Mouse (Mus musculus): ENCODE results near the gene Ttll9. TPM values are rescaled to one million over a fixed set of nuclear protein-coding genes. Genes with fewer than 3 reads are reported as not detected.

Gene Ttll9
- total RNA-seq (2021), result under 1 TPM; 0.30 to 0.50 TPM
- long read RNA-seq, experiment 1, partial matches to known transcripts, result 1 of 2 reads
- long read RNA-seq, experiment 1, other reads (novel, unspliced or antisense), result 1 of 2 reads
- long read RNA-seq, experiment 2, result 0 reads

- DNase-seq, result peak; percentile 81
Measured at GRCm38 (mm10) chr2:152962091-152962793, at the start of gene Ttll9. TSS of gene Ttll9 (plus strand) at chr2:152962485.

- DNase-seq, result no peak
Measured at GRCm38 (mm10) chr2:152913471-152913870, 48.8 kb upstream of the Ttll9 start.

- DNase-seq, result peak; percentile 89 to 93
Measured at GRCm38 (mm10) chr2:152914310-152915120, 47.8 kb upstream of the Ttll9 start.

GRCm38 (mm10) chr2:152915453-152915852 lies 46.8 kb upstream of the Ttll9 start:
- DNase-seq, result no peak

- no peak for DNase-seq
Measured at GRCm38 (mm10) chr2:152916111-152916510, 46.2 kb upstream of the Ttll9 start.

- DNase-seq, result no peak
Measured at GRCm38 (mm10) chr2:152917671-152918070, 44.6 kb upstream of the Ttll9 start.

- no peak for DNase-seq
Measured at GRCm38 (mm10) chr2:152922376-152922775, 39.9 kb upstream of the Ttll9 start.

GRCm38 (mm10) chr2:152923621-152924020 lies 38.7 kb upstream of the Ttll9 start:
- no peak for DNase-seq

GRCm38 (mm10) chr2:152924128-152924527 lies 38.2 kb upstream of the Ttll9 start:
- peak in 1 of 2 experiments; percentile 45 for DNase-seq

- no peak for DNase-seq
Measured at GRCm38 (mm10) chr2:152924543-152924942, 37.7 kb upstream of the Ttll9 start.

- peak; percentile 83 to 90 for DNase-seq
Measured at GRCm38 (mm10) chr2:152925189-152925872, 37.0 kb upstream of the Ttll9 start.

- DNase-seq, result no peak
Measured at GRCm38 (mm10) chr2:152926896-152927295, 35.4 kb upstream of the Ttll9 start.

- DNase-seq, result peak; percentile 56 to 67
Measured at GRCm38 (mm10) chr2:152927371-152927770, 34.9 kb upstream of the Ttll9 start.

- no peak for DNase-seq
Measured at GRCm38 (mm10) chr2:152928219-152928987, 33.9 kb upstream of the Ttll9 start.

GRCm38 (mm10) chr2:152928988-152929370 lies 33.3 kb upstream of the Ttll9 start:
- no peak for DNase-seq

GRCm38 (mm10) chr2:152930276-152930675 lies 32.0 kb upstream of the Ttll9 start:
- DNase-seq, result peak in 1 of 2 experiments; percentile 53

- DNase-seq, result no peak
Measured at GRCm38 (mm10) chr2:152931456-152932160, 30.7 kb upstream of the Ttll9 start.

- DNase-seq, result no peak
Measured at GRCm38 (mm10) chr2:152933048-152933447, 29.2 kb upstream of the Ttll9 start, which contains the start of gene Foxs1. TSS of gene Foxs1 (minus strand) at chr2:152933208.

GRCm38 (mm10) chr2:152933614-152934013 lies 28.7 kb upstream of the Ttll9 start:
- DNase-seq, result peak; percentile 83 to 84

GRCm38 (mm10) chr2:152939846-152940245 lies 22.4 kb upstream of the Ttll9 start:
- peak; percentile 70 to 77 for DNase-seq

GRCm38 (mm10) chr2:152941106-152941505 lies 21.2 kb upstream of the Ttll9 start:
- DNase-seq, result no peak

Data from adrenal gland, postnatal 36 days (tissue).